Mouse (Mus musculus) embryonic fibroblast, embryonic 13.5 days (primary cell): ENCODE data around the gene Cd160.

Source experiments
- CTCF ChIP-seq: IDR thresholded peaks from 2 replicates; pipeline ENCODE4 v1.5.1; 2011; ENCODE audit warnings: mild to moderate bottlenecking, control low read depth, low read length, moderate library complexity, borderline replicate concordance; ENCODE audit not compliant: insufficient read depth
- POLR2A ChIP-seq: IDR thresholded peaks from 2 replicates; pipeline ENCODE4 v1.6.1; 2011; ENCODE audit warnings: low read depth, mild to moderate bottlenecking, control low read depth, low read length, moderate library complexity

- TF ChIP-seq CTCF (no peak), POLR2A (no peak)
These were observed 41.1 kb upstream of the Cd160 start for GRCm38 (mm10) chr3:96870270-96870669.
